Mouse (Mus musculus): Measurements from ENCODE around the gene Olfr654. TPM values are rescaled to one million over a fixed set of nuclear protein-coding genes. Genes with fewer than 3 reads are reported as not detected.

Olfr654 gene
- not detected for total RNA-seq (2021)

DNA sequence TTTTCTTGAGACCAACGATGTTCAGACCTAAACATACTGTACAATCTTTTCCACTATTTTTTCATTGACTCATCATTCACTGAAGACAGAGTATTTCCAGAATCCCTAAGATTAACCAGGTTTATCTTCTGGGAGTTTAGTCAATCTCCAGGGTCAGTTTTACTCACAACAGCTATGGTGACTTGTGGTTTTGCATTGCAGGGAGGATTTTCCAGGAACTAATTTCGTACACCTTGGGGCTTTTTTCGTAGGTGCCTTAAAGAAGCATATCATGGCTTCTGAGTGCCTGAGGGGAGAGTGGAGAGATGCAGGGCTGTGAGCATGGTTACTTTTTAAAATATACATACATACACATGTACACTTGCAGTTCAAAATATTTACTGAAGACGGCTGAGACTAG, at the start of gene Olfr654:
Gene Olfr654, plus strand, starts transcription at position 301 of the 400 bp plus-strand sequence.
- no peak for DNase-seq (ENCODE audit: extremely low spot score in 1 of 2, low spot score in 1 of 2)

DNA sequence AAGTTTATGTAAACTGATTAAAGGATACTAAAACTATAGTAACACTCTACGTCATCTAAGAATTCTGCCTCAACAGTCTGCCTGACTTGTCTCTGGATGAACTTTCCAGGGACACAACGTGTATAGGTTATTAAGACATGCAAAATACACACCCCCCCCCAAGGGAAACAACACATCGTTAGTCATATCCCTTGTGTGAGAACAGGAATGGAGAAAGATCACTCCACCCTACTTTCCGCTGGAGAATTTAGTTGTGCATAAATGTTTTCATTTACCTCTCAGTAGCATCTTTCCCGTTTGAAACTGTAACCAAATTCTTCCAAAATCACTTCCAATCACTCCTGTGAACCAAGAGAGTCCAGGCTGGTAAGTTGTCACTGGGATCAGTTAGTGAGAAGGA, 37.0 kb upstream of the Olfr654 start, which contains the start of gene Olfr651:
Gene Olfr651, plus strand, starts transcription at position 301 of the 400 bp plus-strand sequence.
- DNase-seq (ENCODE audit: extremely low spot score in 1 of 2, low spot score in 1 of 2), result no peak

DNA sequence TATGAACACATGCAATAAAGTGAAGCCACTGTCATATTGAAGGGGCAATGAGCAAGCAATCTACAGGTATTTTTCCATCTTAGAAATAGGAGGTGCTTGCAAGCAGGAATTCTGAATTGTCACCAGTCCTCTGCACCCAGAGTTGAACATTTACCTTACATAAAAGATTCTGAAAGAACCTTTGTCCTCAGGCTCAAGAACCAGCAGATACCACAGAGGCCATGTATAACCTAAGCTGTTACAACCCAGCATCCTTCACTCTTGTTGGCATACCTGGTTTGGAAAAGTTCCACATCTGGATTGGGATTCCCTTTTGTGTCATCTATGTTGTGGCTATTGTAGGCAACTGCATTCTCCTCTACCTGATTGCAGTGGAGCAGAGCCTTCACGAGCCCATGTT, 34.1 kb upstream of the Olfr654 start:
- DNase-seq (ENCODE audit: extremely low spot score in 1 of 2, low spot score in 1 of 2), result no peak

DNA sequence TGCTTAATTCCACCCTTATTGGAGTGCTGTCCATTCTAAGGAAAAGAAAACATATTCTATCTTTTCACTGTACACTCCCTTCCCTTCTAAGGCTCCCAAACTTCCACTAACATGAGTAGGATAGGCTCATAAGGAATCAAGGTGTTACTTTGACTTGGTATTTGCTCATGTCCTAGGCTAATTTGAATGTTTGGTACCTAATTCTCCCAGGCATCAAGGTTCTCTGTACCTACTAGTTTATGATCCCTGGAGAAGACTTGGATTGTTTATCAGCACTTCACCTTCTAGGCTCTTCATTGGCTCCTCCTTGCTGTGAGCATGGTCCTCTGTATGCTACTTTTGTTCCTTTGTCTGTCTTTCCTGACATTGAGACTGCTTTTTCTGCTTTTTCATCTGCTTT, 26.2 kb upstream of the Olfr654 start, which contains the start of gene Olfr652:
Gene Olfr652, plus strand, starts transcription at position 301 of the 400 bp plus-strand sequence.
- no peak for DNase-seq (ENCODE audit: extremely low spot score in 1 of 2, low spot score in 1 of 2)

DNA sequence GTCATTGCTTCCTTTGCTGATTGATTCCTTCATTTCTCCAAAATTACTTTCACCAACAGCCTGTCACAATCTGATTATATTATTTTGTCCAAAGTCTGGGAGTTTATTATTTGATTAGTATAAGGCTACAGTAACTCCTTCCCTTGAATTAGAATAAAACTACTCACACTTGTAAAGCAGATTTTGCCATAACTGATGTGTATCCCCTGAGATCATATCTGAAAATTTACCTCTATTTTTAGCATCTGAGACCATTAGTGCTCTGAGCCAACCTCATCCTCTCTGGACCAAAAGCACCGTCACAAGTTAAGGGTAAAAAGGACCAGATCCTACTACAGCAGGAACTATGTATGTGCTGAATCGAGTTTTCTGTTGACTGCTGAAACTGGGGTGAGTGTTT, 9.8 kb upstream of the Olfr654 start, which contains the start of gene Olfr653:
Gene Olfr653, plus strand, starts transcription at position 301 of the 400 bp plus-strand sequence.
- no peak for DNase-seq (ENCODE audit: extremely low spot score in 1 of 2, low spot score in 1 of 2)

DNA sequence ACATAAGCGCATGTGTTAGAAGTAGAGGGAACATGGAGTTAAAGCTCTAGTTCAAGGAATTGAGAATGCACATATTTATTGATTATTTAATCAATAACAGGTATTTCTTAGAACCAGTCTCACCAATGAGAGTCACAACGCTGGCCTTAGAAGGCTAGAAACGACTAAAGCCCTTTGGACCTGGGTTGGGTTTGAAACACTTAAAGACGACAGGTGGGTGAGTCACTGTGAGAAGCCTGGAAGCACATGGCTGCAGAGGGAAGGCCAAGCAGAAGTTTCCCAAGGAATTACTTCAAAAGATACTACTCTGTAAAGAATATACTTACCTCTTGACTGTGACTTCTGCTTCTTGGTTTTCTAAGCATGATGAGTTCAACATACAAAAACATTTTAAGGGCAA, 6.0 kb upstream of the Olfr654 start:
- DNase-seq (ENCODE audit: extremely low spot score in 1 of 2, low spot score in 1 of 2), result no peak

DNA sequence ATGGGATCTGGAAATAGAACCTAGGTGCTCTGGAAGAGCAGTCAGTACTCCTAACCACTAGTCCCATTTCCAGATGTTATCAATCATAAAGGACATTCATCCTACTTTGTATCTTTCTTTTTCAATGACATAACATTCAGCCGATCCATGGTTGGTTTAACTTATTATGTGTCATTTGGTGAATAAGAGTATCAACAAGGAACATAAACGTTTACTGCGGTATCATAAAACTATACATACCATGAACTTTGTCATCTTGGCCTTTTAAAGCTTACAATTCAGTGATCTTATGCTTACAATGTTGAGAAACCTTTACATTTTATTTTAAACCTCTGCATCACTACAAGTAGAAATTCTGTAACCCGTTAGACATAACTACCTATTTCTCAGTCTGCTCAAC, 5.4 kb upstream of the Olfr654 start:
- no peak for DNase-seq (ENCODE audit: extremely low spot score in 1 of 2, low spot score in 1 of 2)

DNA sequence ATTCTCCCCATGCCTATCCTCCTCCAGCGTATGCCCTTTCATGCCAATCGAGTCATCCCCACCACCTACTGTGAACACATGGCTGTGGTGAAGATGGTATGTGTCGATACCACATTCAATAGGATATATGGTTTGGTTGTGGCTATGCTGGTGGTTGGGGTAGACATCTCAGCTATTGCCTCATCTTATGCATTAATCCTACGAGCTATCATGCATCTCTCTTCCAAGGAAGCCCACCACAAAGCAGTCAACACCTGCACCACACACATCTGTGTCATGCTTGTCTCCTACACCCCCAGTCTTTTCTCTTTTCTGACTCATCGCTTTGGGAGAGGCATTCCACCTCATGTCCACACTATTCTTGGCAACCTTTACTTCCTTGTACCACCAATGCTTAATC, 1.4 kb downstream of the Olfr654 start:
- DNase-seq (ENCODE audit: extremely low spot score in 1 of 2, low spot score in 1 of 2), result no peak

DNA sequence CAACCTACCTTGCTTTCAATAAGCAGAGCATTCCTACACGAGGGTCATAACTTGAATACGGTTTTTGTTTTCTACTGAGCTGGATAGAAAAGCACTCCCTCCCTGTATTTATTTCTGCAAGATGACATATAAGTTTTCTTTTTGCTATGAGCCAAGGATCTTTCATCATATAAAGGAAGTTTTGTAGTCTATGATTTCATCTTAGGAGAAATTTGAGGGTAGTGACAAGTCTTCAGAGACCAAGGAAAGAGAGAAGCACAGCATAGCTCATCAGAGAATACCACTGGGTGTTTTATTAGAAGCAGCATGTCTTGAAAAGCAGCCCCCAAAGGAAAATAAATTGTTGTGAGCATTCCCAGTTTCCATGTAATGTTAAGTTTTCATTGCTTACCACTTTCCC, 14.9 kb downstream of the Olfr654 start, which contains the start of gene Olfr655:
Gene Olfr655, minus strand, starts transcription at position 101 of the 400 bp plus-strand sequence.
- DNase-seq (ENCODE audit: extremely low spot score in 1 of 2, low spot score in 1 of 2), result no peak

DNA sequence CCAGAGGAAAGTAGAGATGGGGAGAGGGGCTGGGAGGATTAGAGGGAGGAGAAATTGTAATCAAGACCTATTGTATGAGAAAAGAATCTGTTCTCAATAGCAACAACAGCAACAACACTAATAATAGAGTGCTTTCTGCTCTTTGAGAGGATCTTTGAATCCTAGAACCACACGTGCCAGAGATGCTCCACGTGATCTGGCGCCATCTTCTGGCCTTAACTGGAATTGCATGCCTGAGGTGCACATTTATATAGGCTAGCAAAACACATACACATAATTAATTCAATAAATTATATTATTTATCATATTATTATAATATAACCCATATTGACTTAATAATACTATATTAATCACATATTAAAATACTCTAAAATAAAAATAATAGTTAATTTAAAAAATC, 16.3 kb downstream of the Olfr654 start:
- peak in 1 of 2 experiments; percentile 9 for DNase-seq (ENCODE audit: extremely low spot score in 1 of 2, low spot score in 1 of 2)

DNA sequence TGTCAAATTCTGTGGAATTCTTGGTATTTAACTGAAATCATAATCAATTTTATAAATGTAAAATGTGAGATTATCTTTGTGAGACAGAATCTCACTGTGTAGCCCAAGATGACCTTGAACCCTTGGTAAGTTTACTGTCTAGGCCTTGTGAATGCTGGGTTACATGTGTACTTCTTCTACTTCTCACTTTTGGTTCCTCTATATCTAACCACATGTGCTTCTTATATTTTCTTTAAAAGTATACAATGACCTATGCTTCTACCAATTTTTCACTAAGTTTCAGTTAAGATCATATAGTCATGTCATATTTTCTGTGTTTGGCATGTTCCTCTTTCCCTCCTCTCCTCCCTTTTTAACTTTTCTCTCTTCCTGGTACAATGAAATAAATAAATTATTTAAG, 17.9 kb downstream of the Olfr654 start:
- DNase-seq (ENCODE audit: extremely low spot score in 1 of 2, low spot score in 1 of 2), result no peak

DNA sequence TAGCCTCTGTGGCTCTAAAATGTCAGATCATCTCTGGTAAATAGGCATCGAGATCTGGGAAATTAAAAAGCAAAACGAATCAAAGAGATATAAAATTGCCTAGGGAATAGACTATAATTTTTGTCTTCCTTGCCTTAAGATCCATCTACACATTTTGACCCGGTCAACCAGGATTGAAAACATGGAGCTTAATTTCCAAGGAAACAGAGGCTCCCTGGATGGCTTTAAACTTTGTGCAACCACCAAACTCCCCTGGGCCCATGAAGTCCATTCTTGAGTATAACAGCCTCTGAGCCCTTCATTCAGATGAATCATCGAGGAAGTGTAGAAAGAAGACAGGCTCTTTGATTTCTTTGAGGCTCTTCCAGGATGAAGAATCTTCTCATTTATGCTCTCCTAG, 26.8 kb downstream of the Olfr654 start, which contains the start of gene Olfr656:
Gene Olfr656, plus strand, starts transcription at position 301 of the 400 bp plus-strand sequence.
- DNase-seq (ENCODE audit: extremely low spot score in 1 of 2, low spot score in 1 of 2), result no peak

DNA sequence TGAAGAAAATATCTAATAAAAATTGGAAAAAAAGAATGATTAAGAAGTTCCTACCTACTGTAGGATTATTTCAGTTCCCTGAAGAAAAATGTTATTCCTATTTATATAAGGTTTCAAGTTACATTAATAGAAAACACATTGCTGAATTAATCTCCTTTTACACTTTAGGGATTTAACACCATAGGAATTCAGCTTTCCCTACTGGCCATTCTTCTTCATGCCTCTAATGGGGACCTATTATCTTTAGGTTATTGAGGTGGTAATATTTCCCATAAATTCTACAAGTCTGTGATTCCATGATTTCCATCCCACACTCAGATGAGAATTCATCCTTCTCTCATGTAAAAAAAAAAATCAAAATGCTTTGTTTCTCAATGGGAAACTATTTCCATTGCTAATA, 37.7 kb downstream of the Olfr654 start, which contains the start of gene Olfr657:
Gene Olfr657, plus strand, starts transcription at position 301 of the 400 bp plus-strand sequence.
- no peak for DNase-seq (ENCODE audit: extremely low spot score in 1 of 2, low spot score in 1 of 2)

Other genes with a start within 250 kb of the Olfr654 start
- 1 to 10 TPM; 1.2 to 2.1 TPM for gene Trim12c, start 233.7 kb upstream of the Olfr654 start, total RNA-seq (2021)
- not detected for gene Trim30b, start 217.1 kb upstream of the Olfr654 start, total RNA-seq (2021)
- gene Trim30c, start 186.2 kb upstream of the Olfr654 start, total RNA-seq (2021), result not detected
- under 1 TPM; 0.42 to 0.86 TPM for gene Trim30a, start 121.8 kb upstream of the Olfr654 start, total RNA-seq (2021)
- under 1 TPM; 0.49 to 0.61 TPM for gene Trim30d, start 79.2 kb upstream of the Olfr654 start, total RNA-seq (2021)
- gene Olfr651, start 36.9 kb upstream of the Olfr654 start, total RNA-seq (2021), result not detected
- gene Olfr652, start 26.1 kb upstream of the Olfr654 start, total RNA-seq (2021), result not detected
- not detected for gene Olfr653, start 9.7 kb upstream of the Olfr654 start, total RNA-seq (2021)
- not detected for gene Olfr655, start 14.8 kb downstream of the Olfr654 start, total RNA-seq (2021)
- gene Olfr656, start 26.9 kb downstream of the Olfr654 start, total RNA-seq (2021), result not detected
- not detected for gene Olfr657, start 37.8 kb downstream of the Olfr654 start, total RNA-seq (2021)
- not detected for gene Olfr658, start 60.3 kb downstream of the Olfr654 start, total RNA-seq (2021)
- gene Olfr659, start 79.7 kb downstream of the Olfr654 start, total RNA-seq (2021), result not detected
- gene Olfr661, start 99.5 kb downstream of the Olfr654 start, total RNA-seq (2021), result not detected
- not detected for gene Usp17le, start 190.4 kb downstream of the Olfr654 start, total RNA-seq (2021)